Mouse (Mus musculus) stomach, postnatal 0 days (tissue): ENCODE measurements around the gene Arhgap30. TPM values are rescaled to one million over a fixed set of nuclear protein-coding genes. Genes with fewer than 3 reads are reported as not detected.

Experiments used
- ATAC-seq: fragments of 200-750 bp; cut with Nextera tagmentation; 2 replicates; pipeline ENCODE4 v1.8.0; 2017; ENCODE audit not compliant: low FRiP score, low TSS enrichment
- DNase-seq: peaks from one replicate; pipeline ENCODE4 v3.0.0-alpha.2; 2016; ENCODE audit warnings: low spot score
- H3K27ac ChIP-seq: fragments of 300-500 bp; sonication (generic); replicated peaks from 2 replicates; pipeline ENCODE4 v1.5.1; 2014; ENCODE audit warnings: mild to moderate bottlenecking, control low read depth
- H3K27me3 ChIP-seq: fragments of 300-500 bp; sonication (generic); 2 replicates; pipeline ENCODE4 v1.6.1; 2014; ENCODE audit warnings: low read length; ENCODE audit not compliant: control insufficient read depth, insufficient read depth
- H3K36me3 ChIP-seq: fragments of 300-500 bp; sonication (generic); 2 replicates; pipeline ENCODE4 v1.6.1; 2014; ENCODE audit warnings: low read length, mixed read lengths; ENCODE audit not compliant: control insufficient read depth, insufficient read depth
- H3K4me1 ChIP-seq: fragments of 300-500 bp; sonication (generic); replicated peaks from 2 replicates; pipeline ENCODE4 v1.6.1; 2014; ENCODE audit warnings: antibody characterized with exemption; ENCODE audit not compliant: control insufficient read depth, insufficient read depth
- H3K4me2 ChIP-seq: fragments of 300-500 bp; sonication (generic); replicated peaks from 2 replicates; pipeline ENCODE4 v1.6.1; 2014; ENCODE audit warnings: low read depth, mild to moderate bottlenecking, control low read depth, moderate library complexity
- H3K4me3 ChIP-seq: fragments of 300-500 bp; sonication (generic); 2 replicates; pipeline ENCODE4 v1.5.1; 2014; ENCODE audit warnings: low read depth, low read length, control low read depth
- H3K9ac ChIP-seq: fragments of 300-500 bp; sonication (generic); 2 replicates; pipeline ENCODE4 v1.6.1; 2014; ENCODE audit warnings: mild to moderate bottlenecking, low read length, control low read depth, mixed read lengths
- H3K9me3 ChIP-seq: fragments of 300-500 bp; sonication (generic); 2 replicates; pipeline ENCODE4 v1.6.1; 2016; ENCODE audit warnings: low read length; ENCODE audit not compliant: control insufficient read depth
- CTCF ChIP-seq: IDR thresholded peaks from 2 replicates; pipeline ENCODE4 v1.5.1; 2016; ENCODE audit warnings: antibody characterized with exemption, low read depth, mild to moderate bottlenecking, moderate library complexity
- EP300 ChIP-seq: optimal IDR thresholded peaks from 2 replicates; pipeline ENCODE3; 2016; ENCODE audit warnings: antibody characterized with exemption
- WGBS: fragments of 180-500 bp; shearing (Covaris S2); extraction: QIAGEN DNeasy Blood & Tissue Kit; methylation state at CpG from one replicate; pipeline ENCODE4 v1.1.7; 2014; 5-methylcytosine and 5-hydroxymethylcytosine counted together
- polyA plus RNA-seq: library from polyadenylated mRNA; unstranded; fragments of >200 nt; fragmentation: Nextera tagmentation; extraction: Ambion mirVana; gene quantifications from 2 replicates; pipeline ENCODE4 v1.2.1, GENCODE M21; 2015

Gene Arhgap30
- polyA plus RNA-seq, 1 experiment from 2014 or later, result 1.2 TPM

GRCm38 (mm10) chr1:171358421-171358820 lies 30.3 kb upstream of the Arhgap30 start:
- no peaks in the 10 kb centered on the region for H3K27me3 ChIP-seq
- 66% methylated on average over 4 of the region's 4 CpGs for WGBS
- H3K4me2 ChIP-seq, result no peak overlapping the region
- no peak overlapping the region for H3K27ac ChIP-seq
- H3K9me3 ChIP-seq, result no peaks in the 10 kb centered on the region
- peaks cover 4% of the 10 kb centered on the region; the same call in 1 of the 2 replicates for H3K36me3 ChIP-seq
- H3K4me3 ChIP-seq, result no peak overlapping the region
- H3K4me1 ChIP-seq, result no peaks in the 10 kb centered on the region
- H3K9ac ChIP-seq, result no peak overlapping the region
- ATAC-seq, result no peak
- no peak for DNase-seq
- peak; percentile 88 for TF ChIP-seq CTCF
- TF ChIP-seq EP300, result no peak

GRCm38 (mm10) chr1:171360253-171360652 lies 28.5 kb upstream of the Arhgap30 start:
- 10% methylated on average over 26 of the region's 26 CpGs for WGBS
- no peak for DNase-seq
- TF ChIP-seq EP300, result no peak
- no peak for TF ChIP-seq CTCF

GRCm38 (mm10) chr1:171360656-171361055 lies 28.1 kb upstream of the Arhgap30 start, which contains the start of gene Klhdc9:
Klhdc9 (minus strand) TSS chr1:171360798.
- ATAC-seq (peak; percentile 94), DNase-seq (peak; percentile 88)
- Histone ChIP-seq H3K27ac (peak within 1 kb of the TSS; percentile 72; the same call in 1 of the 2 replicates), H3K9ac (peak within 1 kb of the TSS; percentile 63), H3K9me3 (no peaks in the 10 kb centered on the region), H3K36me3 (peaks cover 4% of the 10 kb centered on the region; the same call in 1 of the 2 replicates), H3K4me3 (peak within 1 kb of the TSS; percentile 45), H3K27me3 (no peaks in the 10 kb centered on the region), H3K4me2 (peak within 1 kb of the TSS; percentile 60), H3K4me1 (no peaks in the 10 kb centered on the region)
- TF ChIP-seq EP300 (no peak), CTCF (no peak)
- WGBS, result 1% methylated on average over 21 of the region's 21 CpGs

More at GRCm38 (mm10) chr1:171360253-171360652, 28.5 kb upstream of the Arhgap30 start:
- Histone ChIP-seq H3K27me3 (no peaks in the 10 kb centered on the region), H3K4me2 (peak overlapping the region; percentile 60), H3K36me3 (peaks cover 4% of the 10 kb centered on the region; the same call in 1 of the 2 replicates), H3K27ac (no peak overlapping the region), H3K9ac (peak overlapping the region; percentile 63), H3K9me3 (no peaks in the 10 kb centered on the region), H3K4me1 (no peaks in the 10 kb centered on the region), H3K4me3 (peak overlapping the region; percentile 45)
- peak; percentile 31 for ATAC-seq

- H3K36me3 ChIP-seq, result peaks cover 2% of the 10 kb centered on the region; the same call in 1 of the 2 replicates
- no peaks in the 10 kb centered on the region for H3K27me3 ChIP-seq
- no peaks in the 10 kb centered on the region for H3K9me3 ChIP-seq
- 28% methylated on average over 16 of the region's 16 CpGs for WGBS
- peak overlapping the region; percentile 59 for H3K9ac ChIP-seq
- TF ChIP-seq EP300 (no peak), CTCF (peak; percentile 96)
- peak; percentile 65; the same call in 1 of the 2 replicates for ATAC-seq
- peak overlapping the region; percentile 72; the same call in 1 of the 2 replicates for H3K27ac ChIP-seq
- H3K4me2 ChIP-seq, result peak overlapping the region; percentile 60
- H3K4me1 ChIP-seq, result no peaks in the 10 kb centered on the region
- DNase-seq, result peak; percentile 76
- peak overlapping the region; percentile 45 for H3K4me3 ChIP-seq
Observed at GRCm38 (mm10) chr1:171361106-171362103, 27.3 kb upstream of the Arhgap30 start.

- no peaks in the 10 kb centered on the region for H3K27me3 ChIP-seq
- ATAC-seq (no peak), DNase-seq (no peak)
- H3K27ac ChIP-seq, result peak overlapping the region; percentile 56; the same call in 1 of the 2 replicates
- TF ChIP-seq CTCF, result no peak
- TF ChIP-seq EP300, result no peak
- WGBS, result 47% methylated on average over 7 of the region's 7 CpGs
- H3K9me3 ChIP-seq, result no peaks in the 10 kb centered on the region
- H3K4me3 ChIP-seq, result no peak overlapping the region
- H3K9ac ChIP-seq, result no peak overlapping the region
- no peaks in the 10 kb centered on the region for H3K4me1 ChIP-seq
- no peaks in the 10 kb centered on the region for H3K36me3 ChIP-seq
- H3K4me2 ChIP-seq, result no peak overlapping the region
Observed at GRCm38 (mm10) chr1:171365934-171366333, 22.8 kb upstream of the Arhgap30 start.
